Mouse (Mus musculus): ENCODE data around the gene Pygo2. TPM values are rescaled to one million over a fixed set of nuclear protein-coding genes. Genes with fewer than 3 reads are reported as not detected.

Gene Pygo2
- polyA plus RNA-seq, 1 experiment from 2014 or later, result 35.5 TPM

- Histone ChIP-seq H3K27me3 (replicated peaks; ENCODE audit: control insufficient read depth, insufficient read depth, low read length) (no peaks in the 10 kb centered on the region), H3K4me2 (peak within 1 kb of the TSS; percentile 85), H3K4me1 (replicated peaks; ENCODE audit: control insufficient read depth, insufficient read depth, low read length) (peaks cover 11% of the 10 kb centered on the region), H3K9ac (ENCODE audit: low read depth, low read length) (peak within 1 kb of the TSS; percentile 67), H3K36me3 (ENCODE audit: control insufficient read depth, insufficient read depth, low read length) (peaks cover 28% of the 10 kb centered on the region), H3K9me3 (ENCODE audit: control insufficient read depth, low read length) (no peaks in the 10 kb centered on the region), H3K27ac (ENCODE audit: low read depth, low read length) (peak within 1 kb of the TSS; percentile 62), H3K4me3 (ENCODE audit: low read depth, low read length) (peak within 1 kb of the TSS; percentile 67)
- 5% methylated on average over 28 of the region's 28 CpGs for WGBS
- peak; percentile 90 for DNase-seq (ENCODE audit: low spot score)
- ATAC-seq (replicated peaks; ENCODE audit: low FRiP score), result peak; percentile 100
Measured at GRCm38 (mm10) chr3:89411490-89412393, 18.3 kb upstream of the Pygo2 start, which contains the start of gene Flad1. TSS of gene Flad1 (minus strand) at chr3:89411870.

- ATAC-seq (replicated peaks; ENCODE audit: low FRiP score), result no peak
- H3K4me3 ChIP-seq (ENCODE audit: low read depth, low read length), result peak overlapping the region; percentile 63
Measured at GRCm38 (mm10) chr3:89416158-89416557, 13.9 kb upstream of the Pygo2 start.

GRCm38 (mm10) chr3:89417131-89417530 is 12.9 kb upstream of the Pygo2 start:
- Histone ChIP-seq H3K4me3 (ENCODE audit: low read depth, low read length) (peak overlapping the region; percentile 63), H3K4me1 (replicated peaks; ENCODE audit: control insufficient read depth, insufficient read depth, low read length) (peaks cover 24% of the 10 kb centered on the region), H3K27me3 (replicated peaks; ENCODE audit: control insufficient read depth, insufficient read depth, low read length) (no peaks in the 10 kb centered on the region), H3K4me2 (peak overlapping the region; percentile 98), H3K9me3 (ENCODE audit: control insufficient read depth, low read length) (no peaks in the 10 kb centered on the region), H3K27ac (ENCODE audit: low read depth, low read length) (peak overlapping the region; percentile 95; the same call in 1 of the 2 replicates), H3K36me3 (ENCODE audit: control insufficient read depth, insufficient read depth, low read length) (peaks cover 26% of the 10 kb centered on the region), H3K9ac (ENCODE audit: low read depth, low read length) (peak overlapping the region; percentile 75)
- DNase-seq (ENCODE audit: low spot score), result no peak
- 22% methylated on average over 2 of the region's 2 CpGs for WGBS
- no peak for ATAC-seq (replicated peaks; ENCODE audit: low FRiP score)

More at GRCm38 (mm10) chr3:89416158-89416557, 13.9 kb upstream of the Pygo2 start:
- no peak overlapping the region for H3K27ac ChIP-seq (ENCODE audit: low read depth, low read length)
- WGBS, result 96% methylated on average over 8 of the region's 8 CpGs
- H3K9me3 ChIP-seq (ENCODE audit: control insufficient read depth, low read length), result no peaks in the 10 kb centered on the region
- no peaks in the 10 kb centered on the region for H3K27me3 ChIP-seq (replicated peaks; ENCODE audit: control insufficient read depth, insufficient read depth, low read length)
- H3K4me2 ChIP-seq, result peak overlapping the region; percentile 98
- peaks cover 17% of the 10 kb centered on the region for H3K4me1 ChIP-seq (replicated peaks; ENCODE audit: control insufficient read depth, insufficient read depth, low read length)
- no peak for DNase-seq (ENCODE audit: low spot score)
- H3K9ac ChIP-seq (ENCODE audit: low read depth, low read length), result no peak overlapping the region
- peaks cover 26% of the 10 kb centered on the region for H3K36me3 ChIP-seq (ENCODE audit: control insufficient read depth, insufficient read depth, low read length)

GRCm38 (mm10) chr3:89417840-89418169 is 12.2 kb upstream of the Pygo2 start:
- Histone ChIP-seq H3K4me3 (ENCODE audit: low read depth, low read length) (peak overlapping the region; percentile 63), H3K4me1 (replicated peaks; ENCODE audit: control insufficient read depth, insufficient read depth, low read length) (peaks cover 31% of the 10 kb centered on the region)
- peak; percentile 37 for ATAC-seq (replicated peaks; ENCODE audit: low FRiP score)

GRCm38 (mm10) chr3:89418170-89418860 is 11.7 kb upstream of the Pygo2 start, which contains the start of the genes Cks1b and Shc1:
TSS of gene Cks1b (minus strand) at chr3:89418383.
TSS of gene Shc1 (plus strand) at chr3:89418443.
- WGBS, result under 1% methylated on average over 39 of the region's 39 CpGs
- peak within 1 kb of the TSS; percentile 75 for H3K9ac ChIP-seq (ENCODE audit: low read depth, low read length)
- no peaks in the 10 kb centered on the region for H3K9me3 ChIP-seq (ENCODE audit: control insufficient read depth, low read length)
- peak within 1 kb of the TSS; percentile 95 for H3K27ac ChIP-seq (ENCODE audit: low read depth, low read length)
- ATAC-seq (replicated peaks; ENCODE audit: low FRiP score) (peak; percentile 91), DNase-seq (ENCODE audit: low spot score) (peak; percentile 93)
- no peaks in the 10 kb centered on the region for H3K27me3 ChIP-seq (replicated peaks; ENCODE audit: control insufficient read depth, insufficient read depth, low read length)
- peak within 1 kb of the TSS; percentile 63 for H3K4me3 ChIP-seq (ENCODE audit: low read depth, low read length)
- H3K4me1 ChIP-seq (replicated peaks; ENCODE audit: control insufficient read depth, insufficient read depth, low read length), result peaks cover 35% of the 10 kb centered on the region
- peaks cover 26% of the 10 kb centered on the region for H3K36me3 ChIP-seq (ENCODE audit: control insufficient read depth, insufficient read depth, low read length)
- peak within 1 kb of the TSS; percentile 98 for H3K4me2 ChIP-seq

More at GRCm38 (mm10) chr3:89417840-89418169, 12.2 kb upstream of the Pygo2 start:
- H3K9me3 ChIP-seq (ENCODE audit: control insufficient read depth, low read length), result no peaks in the 10 kb centered on the region
- H3K27ac ChIP-seq (ENCODE audit: low read depth, low read length), result peak overlapping the region; percentile 95
- H3K4me2 ChIP-seq, result peak overlapping the region; percentile 98
- H3K36me3 ChIP-seq (ENCODE audit: control insufficient read depth, insufficient read depth, low read length), result peaks cover 26% of the 10 kb centered on the region
- no peak for DNase-seq (ENCODE audit: low spot score)
- peak overlapping the region; percentile 75 for H3K9ac ChIP-seq (ENCODE audit: low read depth, low read length)
- no peaks in the 10 kb centered on the region for H3K27me3 ChIP-seq (replicated peaks; ENCODE audit: control insufficient read depth, insufficient read depth, low read length)
- under 1% methylated on average over 20 of the region's 20 CpGs for WGBS

- ATAC-seq (replicated peaks; ENCODE audit: low FRiP score), result peak; percentile 3; the same call in 1 of the 2 replicates
- DNase-seq (ENCODE audit: low spot score), result peak; percentile 89
- H3K4me1 ChIP-seq (replicated peaks; ENCODE audit: control insufficient read depth, insufficient read depth, low read length), result peaks cover 41% of the 10 kb centered on the region
- peaks cover 27% of the 10 kb centered on the region for H3K36me3 ChIP-seq (ENCODE audit: control insufficient read depth, insufficient read depth, low read length)
- H3K4me2 ChIP-seq, result peak overlapping the region; percentile 98
- peak overlapping the region; percentile 63 for H3K4me3 ChIP-seq (ENCODE audit: low read depth, low read length)
- H3K9me3 ChIP-seq (ENCODE audit: control insufficient read depth, low read length), result no peaks in the 10 kb centered on the region
- WGBS, result under 1% methylated on average over 16 of the region's 16 CpGs
- peak overlapping the region; percentile 95 for H3K27ac ChIP-seq (ENCODE audit: low read depth, low read length)
- no peaks in the 10 kb centered on the region for H3K27me3 ChIP-seq (replicated peaks; ENCODE audit: control insufficient read depth, insufficient read depth, low read length)
- peak overlapping the region; percentile 75 for H3K9ac ChIP-seq (ENCODE audit: low read depth, low read length)
Measured at GRCm38 (mm10) chr3:89418861-89419250, 11.2 kb upstream of the Pygo2 start.

GRCm38 (mm10) chr3:89419571-89419970 is 10.4 kb upstream of the Pygo2 start:
- Histone ChIP-seq H3K4me2 (peak overlapping the region; percentile 98), H3K36me3 (ENCODE audit: control insufficient read depth, insufficient read depth, low read length) (peaks cover 21% of the 10 kb centered on the region), H3K27me3 (replicated peaks; ENCODE audit: control insufficient read depth, insufficient read depth, low read length) (no peaks in the 10 kb centered on the region), H3K27ac (ENCODE audit: low read depth, low read length) (peak overlapping the region; percentile 95), H3K4me3 (ENCODE audit: low read depth, low read length) (peak overlapping the region; percentile 63), H3K4me1 (replicated peaks; ENCODE audit: control insufficient read depth, insufficient read depth, low read length) (peaks cover 47% of the 10 kb centered on the region), H3K9ac (ENCODE audit: low read depth, low read length) (peak overlapping the region; percentile 75), H3K9me3 (ENCODE audit: control insufficient read depth, low read length) (no peaks in the 10 kb centered on the region)
- 5% methylated on average over 9 of the region's 9 CpGs for WGBS
- ATAC-seq (replicated peaks; ENCODE audit: low FRiP score) (no peak), DNase-seq (ENCODE audit: low spot score) (no peak)

- ATAC-seq (replicated peaks; ENCODE audit: low FRiP score) (no peak), DNase-seq (ENCODE audit: low spot score) (no peak)
- H3K4me1 ChIP-seq (replicated peaks; ENCODE audit: control insufficient read depth, insufficient read depth, low read length), result peaks cover 51% of the 10 kb centered on the region
Measured at GRCm38 (mm10) chr3:89419981-89420380, 10.0 kb upstream of the Pygo2 start.

More at GRCm38 (mm10) chr3:89419981-89420380, 10.0 kb upstream of the Pygo2 start:
- no peaks in the 10 kb centered on the region for H3K27me3 ChIP-seq (replicated peaks; ENCODE audit: control insufficient read depth, insufficient read depth, low read length)
- peak overlapping the region; percentile 75 for H3K9ac ChIP-seq (ENCODE audit: low read depth, low read length)
- 22% methylated on average over 3 of the region's 3 CpGs for WGBS
- H3K4me3 ChIP-seq (ENCODE audit: low read depth, low read length), result peak overlapping the region; percentile 63
- H3K36me3 ChIP-seq (ENCODE audit: control insufficient read depth, insufficient read depth, low read length), result peaks cover 17% of the 10 kb centered on the region
- peak overlapping the region; percentile 95 for H3K27ac ChIP-seq (ENCODE audit: low read depth, low read length)
- H3K4me2 ChIP-seq, result peak overlapping the region; percentile 98
- H3K9me3 ChIP-seq (ENCODE audit: control insufficient read depth, low read length), result no peaks in the 10 kb centered on the region

Data from liver, embryonic 11.5 days (tissue).